Comparison of ENCODE assay signal across 23 mouse cellular contexts in genomic region chr14:105124513-105124912, GRCm38 (mm10). TPM values are rescaled to one million over a fixed set of nuclear protein-coding genes. Genes with fewer than 3 reads are reported as not detected.
DNase-seq lines count a peak whose midpoint lies in the region; ATAC-seq and TF ChIP-seq lines count a peak whose summit lies in the region.
"Had no signal": no experiment of that assay in that cellular context is flagged by ENCODE, and none has a peak within 500 bp of the region (broad histone marks: within the 10 kb centered on the region; RNA-seq: fewer than 3 reads in every experiment).

No protein-coding gene starts in this region.

- ATAC-seq in kidney, embryonic 16.5 days (ENCODE audit: low FRiP score, low TSS enrichment): no peak
- peak; percentile 42; the same call in 1 of the 2 replicates for ATAC-seq in liver, embryonic 15.5 days (ENCODE audit: insufficient read depth)
- no peak for ATAC-seq in liver, embryonic 11.5 days (replicated peaks; ENCODE audit: low FRiP score)
- ATAC-seq in liver, postnatal 0 days: peak; percentile 56
- ATAC-seq in midbrain, embryonic 13.5 days: no peak
- ATAC-seq: CD4-positive, CD25-positive, alpha-beta regulatory T cell, adult 4 months; forebrain, embryonic 14.5 days had no signal

- no peaks in the 10 kb centered on the region for H3K9me3 ChIP-seq in kidney, embryonic 16.5 days (ENCODE audit: low read length)
- H3K9me3 ChIP-seq in liver, embryonic 15.5 days (replicated peaks): no peaks in the 10 kb centered on the region
- no peaks in the 10 kb centered on the region for H3K9me3 ChIP-seq in liver, embryonic 11.5 days (ENCODE audit: control insufficient read depth, low read length)
- no peaks in the 10 kb centered on the region for H3K9me3 ChIP-seq in liver, postnatal 0 days (ENCODE audit: low read length)
- no peaks in the 10 kb centered on the region for H3K9me3 ChIP-seq in midbrain, embryonic 13.5 days
- H3K9me3 ChIP-seq: embryonic facial prominence, embryonic 15.5 days; forebrain, embryonic 10.5 days; heart, embryonic 12.5 days; hindbrain, embryonic 10.5 days had no signal

- WGBS in kidney, embryonic 16.5 days: 92% methylated on average over 9 of the region's 9 CpGs
- WGBS in liver, embryonic 15.5 days (ENCODE audit: insufficient replicate concordance): 78% methylated on average over 9 of the region's 9 CpGs
- WGBS in liver, embryonic 11.5 days: 91% methylated on average over 9 of the region's 9 CpGs
- 71% methylated on average over 9 of the region's 9 CpGs for WGBS in liver, postnatal 0 days (ENCODE audit: insufficient replicate concordance)
- 94% methylated on average over 9 of the region's 9 CpGs for WGBS in midbrain, embryonic 13.5 days

- no peak for TF ChIP-seq CTCF in liver, postnatal 0 days (IDR thresholded peaks at IDR 0.05; ENCODE audit: low read depth)

- peak; percentile 75 for DNase-seq in kidney, adult 11 months
- DNase-seq in liver, embryonic 11.5 days (ENCODE audit: low spot score): no peak
- peak; percentile 57 for DNase-seq in kidney, postnatal 14 days
- no peak for DNase-seq in liver, postnatal 0 days
- DNase-seq in frontal cortex, postnatal 10 days (ENCODE audit: low spot score in 2 of 2): no peak
- DNase-seq: adrenal gland, postnatal 10 days; B cell, adult 2 months; cerebellum, adult 11 months; cerebellum, adult 8-10 months; cerebellum, postnatal 14 days; embryo, embryonic 11 days; gastrocnemius, postnatal 14 days; heart, adult 2 months had no signal

- no peaks in the 10 kb centered on the region for H3K4me1 ChIP-seq in kidney, embryonic 16.5 days (ENCODE audit: insufficient read depth, low read length)
- no peaks in the 10 kb centered on the region for H3K4me1 ChIP-seq in liver, embryonic 15.5 days (replicated peaks)
- H3K4me1 ChIP-seq in liver, embryonic 11.5 days (replicated peaks; ENCODE audit: control insufficient read depth, insufficient read depth, low read length): no peaks in the 10 kb centered on the region
- no peaks in the 10 kb centered on the region for H3K4me1 ChIP-seq in liver, postnatal 0 days (ENCODE audit: insufficient read depth)
- no peaks in the 10 kb centered on the region for H3K4me1 ChIP-seq in midbrain, embryonic 13.5 days (replicated peaks)
- H3K4me1 ChIP-seq: embryonic facial prominence, embryonic 15.5 days; forebrain, embryonic 10.5 days; heart, embryonic 12.5 days; hindbrain, embryonic 10.5 days had no signal

- no peak overlapping the region for H3K4me3 ChIP-seq in kidney, embryonic 16.5 days (ENCODE audit: low read length)
- no peak overlapping the region for H3K4me3 ChIP-seq in liver, embryonic 15.5 days (replicated peaks)
- no peak overlapping the region for H3K4me3 ChIP-seq in liver, embryonic 11.5 days (ENCODE audit: low read depth, low read length)
- H3K4me3 ChIP-seq in liver, postnatal 0 days (ENCODE audit: low read depth, low read length): no peak overlapping the region
- no peak overlapping the region for H3K4me3 ChIP-seq in midbrain, embryonic 13.5 days (replicated peaks)
- H3K4me3 ChIP-seq: embryonic facial prominence, embryonic 15.5 days; erythroblast, embryonic 14.5 days; forebrain, embryonic 10.5 days; heart, adult 2 months; heart, embryonic 12.5 days; hindbrain, embryonic 10.5 days had no signal

- TF ChIP-seq EP300 in liver, postnatal 0 days (IDR thresholded peaks at IDR 0.05; ENCODE audit: low read depth): no peak

- H3K9ac ChIP-seq in kidney, embryonic 16.5 days (replicated peaks; ENCODE audit: low read length): no peak overlapping the region
- no peak overlapping the region for H3K9ac ChIP-seq in liver, embryonic 15.5 days
- no peak overlapping the region for H3K9ac ChIP-seq in liver, embryonic 11.5 days (ENCODE audit: low read depth, low read length)
- no peak overlapping the region for H3K9ac ChIP-seq in liver, postnatal 0 days (replicated peaks)
- H3K9ac ChIP-seq in midbrain, embryonic 13.5 days (replicated peaks): no peak overlapping the region
- H3K9ac ChIP-seq: embryonic facial prominence, embryonic 15.5 days; heart, embryonic 12.5 days had no signal

- H3K4me2 ChIP-seq in kidney, embryonic 16.5 days (replicated peaks; ENCODE audit: low read depth, low read length): no peak overlapping the region
- H3K4me2 ChIP-seq in liver, embryonic 15.5 days: no peak overlapping the region
- no peak overlapping the region for H3K4me2 ChIP-seq in liver, embryonic 11.5 days
- no peak overlapping the region for H3K4me2 ChIP-seq in liver, postnatal 0 days (ENCODE audit: low read depth, low read length)
- H3K4me2 ChIP-seq in midbrain, embryonic 13.5 days (replicated peaks): no peak overlapping the region
- H3K4me2 ChIP-seq: embryonic facial prominence, embryonic 15.5 days; heart, embryonic 12.5 days had no signal

- H3K27ac ChIP-seq in kidney, embryonic 16.5 days (ENCODE audit: low read length): no peak overlapping the region
- H3K27ac ChIP-seq in liver, embryonic 15.5 days (replicated peaks): no peak overlapping the region
- no peak overlapping the region for H3K27ac ChIP-seq in liver, embryonic 11.5 days (ENCODE audit: low read depth, low read length)
- no peak overlapping the region for H3K27ac ChIP-seq in liver, postnatal 0 days (ENCODE audit: low read depth)
- no peak overlapping the region for H3K27ac ChIP-seq in midbrain, embryonic 13.5 days
- H3K27ac ChIP-seq: embryonic facial prominence, embryonic 15.5 days; forebrain, embryonic 10.5 days; heart, adult 2 months; hindbrain, embryonic 10.5 days had no signal

- peaks cover 21% of the 10 kb centered on the region for H3K36me3 ChIP-seq in kidney, embryonic 16.5 days (ENCODE audit: insufficient read depth, low read length)
- peaks cover 31% of the 10 kb centered on the region for H3K36me3 ChIP-seq in liver, embryonic 15.5 days (replicated peaks)
- H3K36me3 ChIP-seq in liver, embryonic 11.5 days (ENCODE audit: control insufficient read depth, insufficient read depth, low read length): peaks cover 6% of the 10 kb centered on the region
- H3K36me3 ChIP-seq in liver, postnatal 0 days (replicated peaks; ENCODE audit: insufficient read depth, low read length): peaks cover 28% of the 10 kb centered on the region
- H3K36me3 ChIP-seq in midbrain, embryonic 13.5 days: peaks cover 41% of the 10 kb centered on the region

- H3K27me3 ChIP-seq in kidney, embryonic 16.5 days (ENCODE audit: insufficient read depth, low read length): no peaks in the 10 kb centered on the region
- H3K27me3 ChIP-seq in liver, embryonic 15.5 days: no peaks in the 10 kb centered on the region
- H3K27me3 ChIP-seq in liver, embryonic 11.5 days (replicated peaks; ENCODE audit: control insufficient read depth, insufficient read depth, low read length): no peaks in the 10 kb centered on the region
- H3K27me3 ChIP-seq in liver, postnatal 0 days (ENCODE audit: insufficient read depth, low read length): no peaks in the 10 kb centered on the region
- no peaks in the 10 kb centered on the region for H3K27me3 ChIP-seq in midbrain, embryonic 13.5 days
- H3K27me3 ChIP-seq: embryonic facial prominence, embryonic 15.5 days; heart, embryonic 12.5 days had no signal

RNA-seq across cellular contexts. Expression of gene Rbm26, which starts 52.6 kb away (rescaled TPM):
- polyA plus RNA-seq in kidney, embryonic 16.5 days (2015; fragmentation: Nextera tagmentation; extraction: Ambion mirVana): 25.5 and 28.9 TPM in 2 replicates
- polyA plus RNA-seq in liver, embryonic 15.5 days (2015; fragmentation: Nextera tagmentation; extraction: Ambion mirVana): 6.9 and 7.9 TPM in 2 replicates
- 25.4 and 28.7 TPM in 2 replicates for polyA plus RNA-seq in liver, embryonic 11.5 days (2014; fragmentation: Nextera tagmentation; extraction: Ambion mirVana)
- polyA plus RNA-seq in liver, postnatal 0 days (2015; fragmentation: Nextera tagmentation; extraction: Ambion mirVana): 8.3 and 9.8 TPM in 2 replicates
- polyA plus RNA-seq in midbrain, embryonic 13.5 days (2015; fragmentation: Nextera tagmentation; extraction: Ambion mirVana): 38.1 and 43.6 TPM in 2 replicates

Comparison
In these comparisons a context has a peak if more than half of its experiments do, and no peak if none do; other contexts are left out.
1. ATAC-seq: peak in liver, embryonic 15.5 days (single experiment) and liver, postnatal 0 days (single experiment); none in kidney, embryonic 16.5 days (single experiment), liver, embryonic 11.5 days (single experiment) and midbrain, embryonic 13.5 days (single experiment).
2. DNase-seq: peak in kidney, adult 11 months (single experiment) and kidney, postnatal 14 days (single experiment); none in liver, embryonic 11.5 days (single experiment), liver, postnatal 0 days (single experiment) and frontal cortex, postnatal 10 days (0 of 2).